Mouse (Mus musculus) midbrain, embryonic 16.5 days (tissue): ENCODE data around the gene Gm37240. TPM values are rescaled to one million over a fixed set of nuclear protein-coding genes. Genes with fewer than 3 reads are reported as not detected.

Experiments
- ATAC-seq: fragments of 200-750 bp; cut with Nextera tagmentation; 2 replicates; pipeline ENCODE4 v1.8.0; 2017; ENCODE audit warnings: moderate TSS enrichment
- H3K27ac ChIP-seq: fragments of 300-500 bp; sonication (generic); 2 replicates; pipeline ENCODE4 v1.5.1; 2014; ENCODE audit warnings: mild to moderate bottlenecking, low read length, mixed read lengths
- H3K27me3 ChIP-seq: fragments of 300-500 bp; sonication (generic); 2 replicates; pipeline ENCODE4 v1.6.1; 2014; ENCODE audit warnings: low read depth, low read length, mixed read lengths; ENCODE audit not compliant: control insufficient read depth, insufficient read depth
- H3K36me3 ChIP-seq: fragments of 300-500 bp; sonication (generic); 2 replicates; pipeline ENCODE4 v1.6.1; 2014; ENCODE audit warnings: mild to moderate bottlenecking, low read length, moderate library complexity, mixed read lengths; ENCODE audit not compliant: control insufficient read depth, insufficient read depth
- H3K4me1 ChIP-seq: fragments of 300-500 bp; sonication (generic); 2 replicates; pipeline ENCODE4 v1.6.1; 2014; ENCODE audit warnings: mild to moderate bottlenecking, low read length, mixed read lengths; ENCODE audit not compliant: control insufficient read depth, insufficient read depth
- H3K4me2 ChIP-seq: fragments of 300-500 bp; sonication (generic); 2 replicates; pipeline ENCODE4 v1.6.1; 2014; ENCODE audit warnings: mild to moderate bottlenecking, low read length, mixed read lengths
- H3K4me3 ChIP-seq: fragments of 300-500 bp; sonication (generic); 2 replicates; pipeline ENCODE4 v1.5.1; 2014; ENCODE audit warnings: low read depth, mild to moderate bottlenecking, low read length, moderate library complexity, mixed read lengths
- H3K9ac ChIP-seq: fragments of 300-500 bp; sonication (generic); 2 replicates; pipeline ENCODE4 v1.6.1; 2014; ENCODE audit warnings: low read depth, low read length, mixed read lengths
- H3K9me3 ChIP-seq: fragments of 300-500 bp; sonication (generic); replicated peaks from 2 replicates; pipeline ENCODE4 v1.6.1; 2014; ENCODE audit warnings: mild to moderate bottlenecking, low read length, mixed read lengths; ENCODE audit not compliant: control insufficient read depth, poor library complexity, severe bottlenecking
- WGBS: fragments of 180-500 bp; shearing (Covaris S2); extraction: QIAGEN DNeasy Blood & Tissue Kit; methylation state at CpG from one replicate; pipeline ENCODE4 v1.1.7; 2014; 5-methylcytosine and 5-hydroxymethylcytosine counted together
- polyA plus RNA-seq: library from polyadenylated mRNA; unstranded; fragments of >200 nt; fragmentation: Nextera tagmentation; extraction: Ambion mirVana; gene quantifications from 2 replicates; pipeline ENCODE4 v1.2.1, GENCODE M21; 2015

The Gm37240 gene
- polyA plus RNA-seq, 1 experiment from 2014 or later, result 0.26 TPM

GRCm38 (mm10) chr3:84468111-84468453, 1419.2 kb downstream of the Gm37240 start:
- Histone ChIP-seq H3K9ac (no peak overlapping the region), H3K4me3 (no peak overlapping the region), H3K27me3 (no peaks in the 10 kb centered on the region), H3K9me3 (no peaks in the 10 kb centered on the region), H3K27ac (no peak overlapping the region), H3K36me3 (0 out of 2 replicates have a peak, but pooled peaks cover 2% of the 10 kb centered on the region), H3K4me1 (peaks cover 2% of the 10 kb centered on the region; the same call in 1 of the 2 replicates), H3K4me2 (no peak overlapping the region)
- 21% methylated on average over 4 of the region's 4 CpGs for WGBS
- no peak for ATAC-seq

- no peaks in the 10 kb centered on the region; the same call in 1 of the 2 replicates for H3K4me1 ChIP-seq
- no peak overlapping the region for H3K9ac ChIP-seq
- no peaks in the 10 kb centered on the region for H3K9me3 ChIP-seq
- ATAC-seq, result no peak
- 55% methylated on average over 10 of the region's 10 CpGs for WGBS
- H3K4me2 ChIP-seq, result no peak overlapping the region
- H3K27me3 ChIP-seq, result no peaks in the 10 kb centered on the region
- 0 out of 2 replicates have a peak, but pooled peaks cover 2% of the 10 kb centered on the region for H3K36me3 ChIP-seq
- no peak overlapping the region for H3K4me3 ChIP-seq
- no peak overlapping the region for H3K27ac ChIP-seq
These were observed 1419.8 kb downstream of the Gm37240 start for GRCm38 (mm10) chr3:84467419-84468110.

DNA sequence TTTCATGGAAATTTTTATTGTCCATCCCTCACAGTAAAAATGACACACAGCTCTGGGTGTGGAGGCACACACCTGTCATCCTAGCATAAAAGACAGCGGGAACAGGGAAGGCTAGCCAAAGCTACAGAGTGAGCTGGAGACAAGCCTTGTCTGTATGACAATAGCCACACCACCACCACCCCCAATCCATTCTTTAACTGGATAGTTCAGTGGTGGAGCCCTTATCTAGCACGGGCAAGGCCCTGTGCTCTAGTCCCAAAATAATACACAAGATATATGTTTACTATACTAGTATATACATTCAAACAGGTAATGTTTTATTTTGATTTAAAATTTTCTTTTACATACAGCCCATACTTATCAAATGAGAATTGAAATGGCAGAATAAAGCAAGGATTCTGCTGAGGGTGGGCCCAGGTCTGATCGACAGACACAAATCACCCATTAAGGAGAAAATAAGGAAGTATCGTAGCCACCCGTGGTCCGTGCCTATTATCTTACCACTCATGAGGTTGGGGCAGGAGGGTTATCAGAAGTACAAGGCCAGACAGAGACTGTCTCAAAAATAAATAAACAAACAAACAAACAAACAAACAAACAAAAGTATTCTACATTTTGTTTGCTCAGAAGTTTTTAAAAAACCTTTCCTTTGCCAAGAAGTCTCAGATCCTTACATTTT, 1421.4 kb downstream of the Gm37240 start:
- Histone ChIP-seq H3K27ac (no peak overlapping the region), H3K4me2 (no peak overlapping the region), H3K9me3 (no peaks in the 10 kb centered on the region), H3K9ac (no peak overlapping the region), H3K4me3 (no peak overlapping the region), H3K27me3 (no peaks in the 10 kb centered on the region), H3K36me3 (0 out of 2 replicates have a peak, but pooled peaks cover 2% of the 10 kb centered on the region), H3K4me1 (no peaks in the 10 kb centered on the region)
- no peak for ATAC-seq
- 76% methylated on average over 6 of the region's 6 CpGs for WGBS

DNA sequence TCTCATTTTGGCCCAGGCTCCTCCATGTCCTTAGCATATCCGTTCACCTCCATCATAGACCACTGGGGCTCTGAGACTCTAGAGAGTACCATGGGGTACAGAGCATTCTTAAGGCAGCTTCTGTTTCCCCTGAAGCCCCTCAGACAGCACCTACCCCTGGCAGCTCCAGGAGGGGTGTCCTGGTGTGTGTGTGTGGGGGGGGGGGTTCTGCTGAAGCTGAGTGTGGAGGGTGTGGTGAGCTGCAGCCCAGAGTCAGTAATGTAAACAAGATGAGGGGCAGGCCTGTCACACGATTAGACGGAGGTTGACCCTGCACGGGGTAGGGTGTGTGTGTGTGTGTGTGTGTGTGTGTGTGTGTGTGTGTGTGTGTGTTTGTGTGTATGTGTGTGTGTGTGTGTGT, 1425.6 kb downstream of the Gm37240 start:
- Histone ChIP-seq H3K4me3 (no peak overlapping the region), H3K27ac (no peak overlapping the region), H3K27me3 (no peaks in the 10 kb centered on the region), H3K9ac (no peak overlapping the region), H3K4me1 (no peaks in the 10 kb centered on the region), H3K36me3 (no peaks in the 10 kb centered on the region), H3K4me2 (no peak overlapping the region), H3K9me3 (no peaks in the 10 kb centered on the region)
- no peak for ATAC-seq
- 28% methylated on average over 4 of the region's 4 CpGs for WGBS

GRCm38 (mm10) chr3:84460952-84461351, 1426.4 kb downstream of the Gm37240 start:
- 45% methylated on average over 12 of the region's 12 CpGs for WGBS
- H3K27me3 ChIP-seq, result no peaks in the 10 kb centered on the region
- no peak overlapping the region for H3K4me2 ChIP-seq
- H3K9me3 ChIP-seq, result no peaks in the 10 kb centered on the region
- no peaks in the 10 kb centered on the region for H3K36me3 ChIP-seq
- no peak overlapping the region for H3K4me3 ChIP-seq
- H3K4me1 ChIP-seq, result no peaks in the 10 kb centered on the region
- no peak overlapping the region for H3K9ac ChIP-seq
- no peak overlapping the region for H3K27ac ChIP-seq
- ATAC-seq, result no peak

- no peak overlapping the region for H3K9ac ChIP-seq
- WGBS, result 40% methylated on average over 3 of the region's 3 CpGs
- no peak overlapping the region for H3K4me2 ChIP-seq
- peak; percentile 31; the same call in 1 of the 2 replicates for ATAC-seq
- H3K4me1 ChIP-seq, result no peaks in the 10 kb centered on the region
- H3K9me3 ChIP-seq, result no peaks in the 10 kb centered on the region
- H3K27ac ChIP-seq, result no peak overlapping the region
- H3K27me3 ChIP-seq, result no peaks in the 10 kb centered on the region
- no peak overlapping the region for H3K4me3 ChIP-seq
- H3K36me3 ChIP-seq, result no peaks in the 10 kb centered on the region
These were observed 1426.8 kb downstream of the Gm37240 start for GRCm38 (mm10) chr3:84460499-84460898.

DNA sequence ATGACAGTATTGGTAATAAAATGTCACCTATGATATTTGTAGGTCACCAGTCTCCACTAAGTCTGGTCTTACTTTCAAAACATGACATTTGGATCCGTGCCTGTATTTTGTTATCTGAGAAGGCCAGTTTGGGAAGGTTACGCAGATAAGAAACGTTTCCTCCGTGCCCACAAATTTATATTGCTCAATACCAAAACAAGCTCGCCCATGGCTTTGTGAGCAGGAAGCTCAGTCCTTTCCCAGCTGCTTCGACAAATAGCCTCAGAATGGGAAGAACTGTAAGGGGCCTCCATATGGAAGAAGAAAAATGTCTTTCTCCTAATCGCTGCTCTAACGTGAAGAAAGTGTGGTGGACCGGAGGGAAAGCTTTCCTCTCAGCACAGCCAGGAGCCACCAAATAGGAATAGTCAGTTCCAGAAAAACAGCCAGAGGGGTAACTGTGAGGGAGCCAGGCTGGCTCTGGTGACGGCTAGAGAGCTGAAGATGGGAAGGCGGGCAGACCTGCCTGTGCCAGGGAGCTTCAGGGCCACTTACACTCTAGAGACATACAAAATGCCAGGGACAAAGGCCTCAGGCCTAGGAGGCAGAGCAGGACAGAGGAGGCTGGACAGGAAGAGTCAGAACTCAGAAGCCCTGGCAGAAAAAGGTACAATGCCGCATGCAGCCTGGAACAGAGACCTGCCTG, 1431.4 kb downstream of the Gm37240 start:
- ATAC-seq, result no peak
- WGBS, result 79% methylated on average over 12 of the region's 12 CpGs
- Histone ChIP-seq H3K9ac (no peak overlapping the region), H3K4me2 (no peak overlapping the region), H3K27ac (no peak overlapping the region), H3K27me3 (no peaks in the 10 kb centered on the region), H3K9me3 (no peaks in the 10 kb centered on the region), H3K36me3 (no peaks in the 10 kb centered on the region), H3K4me1 (no peaks in the 10 kb centered on the region), H3K4me3 (no peak overlapping the region)

DNA sequence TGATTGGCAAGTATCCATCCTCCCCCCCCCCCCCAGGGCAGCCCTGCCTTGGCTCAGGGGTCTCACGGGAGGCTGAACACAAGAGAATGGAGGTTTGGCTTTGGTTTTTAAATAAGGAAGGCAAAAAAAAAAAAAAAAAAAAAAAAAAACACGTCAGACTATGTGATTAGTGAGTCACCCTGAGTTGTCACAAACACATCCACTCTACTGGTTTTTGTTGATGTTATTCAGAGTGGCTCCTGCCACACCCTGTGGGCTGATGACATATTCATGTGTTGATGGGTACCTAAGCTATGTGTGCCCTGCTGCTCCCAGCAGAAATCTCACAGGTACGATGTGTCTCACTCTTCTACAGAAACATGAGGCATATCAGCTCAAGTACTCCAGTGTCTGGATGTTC, 1436.7 kb downstream of the Gm37240 start:
- no peaks in the 10 kb centered on the region for H3K27me3 ChIP-seq
- no peaks in the 10 kb centered on the region for H3K4me1 ChIP-seq
- H3K36me3 ChIP-seq, result no peaks in the 10 kb centered on the region
- H3K27ac ChIP-seq, result no peak overlapping the region
- no peak overlapping the region for H3K9ac ChIP-seq
- 66% methylated on average over 2 of the region's 3 CpGs for WGBS
- ATAC-seq, result no peak
- H3K4me3 ChIP-seq, result no peak overlapping the region
- no peak overlapping the region for H3K4me2 ChIP-seq
- no peaks in the 10 kb centered on the region for H3K9me3 ChIP-seq

- Histone ChIP-seq H3K9me3 (no peaks in the 10 kb centered on the region), H3K4me3 (no peak overlapping the region), H3K4me2 (no peak overlapping the region), H3K9ac (no peak overlapping the region), H3K36me3 (no peaks in the 10 kb centered on the region), H3K27me3 (no peaks in the 10 kb centered on the region), H3K27ac (no peak overlapping the region), H3K4me1 (no peaks in the 10 kb centered on the region)
- WGBS, result 87% methylated on average over 9 of the region's 9 CpGs
- no peak for ATAC-seq
These were observed 1438.3 kb downstream of the Gm37240 start for GRCm38 (mm10) chr3:84449015-84449414.
